Mouse (Mus musculus): ENCODE results near the gene Pappa2. TPM values are rescaled to one million over a fixed set of nuclear protein-coding genes. Genes with fewer than 3 reads are reported as not detected.

Pappa2 gene
- total RNA-seq, 2 experiments from 2014 or later, result 0.10 to 0.34 TPM

DNA sequence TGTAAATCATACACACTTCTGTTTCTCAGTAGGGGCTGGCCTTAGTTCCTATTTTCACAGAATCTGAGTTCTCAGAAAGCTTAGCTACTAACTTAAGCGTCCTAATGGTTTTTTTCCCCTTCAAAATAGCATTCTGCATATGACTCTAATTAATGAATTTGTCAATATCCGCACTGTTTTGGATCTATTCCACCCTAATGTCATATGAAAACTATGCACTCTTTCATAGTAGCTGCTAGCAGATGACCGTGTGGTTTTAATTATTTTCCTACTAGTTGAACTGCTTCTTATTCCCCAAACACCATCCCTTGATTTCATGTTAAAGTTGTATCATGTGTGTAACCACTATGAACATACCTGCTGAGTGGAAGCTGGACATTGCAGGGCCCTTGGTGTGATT lies 314.3 kb downstream of the Pappa2 start:
- intact Hi-C loops (cut with DNase I), result no loop called here
- DNase-seq, result no peak

All from heart, postnatal 10 days (tissue).